Mouse (Mus musculus) myocyte (in vitro differentiated cells): Measurements from ENCODE around the gene Tfcp2l1. TPM values are rescaled to one million over a fixed set of nuclear protein-coding genes. Genes with fewer than 3 reads are reported as not detected.

Experiments used
- H3K27me3 ChIP-seq: one replicate; pipeline ENCODE4 v1.6.1; 2011; ENCODE audit not compliant: control insufficient read depth, insufficient read depth, insufficient read length
- H3K36me3 ChIP-seq: one replicate; pipeline ENCODE4 v1.6.1; 2011; ENCODE audit not compliant: control insufficient read depth, insufficient read depth
- H3K4me2 ChIP-seq: one replicate; pipeline ENCODE4 v1.6.1; 2011; ENCODE audit warnings: low read depth, control low read depth
- H3K4me3 ChIP-seq: one replicate; pipeline ENCODE4 v1.5.1; 2011; ENCODE audit warnings: mild to moderate bottlenecking, control low read depth, moderate library complexity
- H3K79me2 ChIP-seq: one replicate; pipeline ENCODE4 v1.6.1; 2011; ENCODE audit not compliant: control insufficient read depth, insufficient read depth
- H3ac ChIP-seq: one replicate; pipeline ENCODE4 v1.6.1; 2011; ENCODE audit not compliant: control insufficient read depth, insufficient read length
- CEBPB ChIP-seq: IDR thresholded peaks from 2 replicates; pipeline ENCODE4 v1.6.1; 2011; ENCODE audit warnings: mild to moderate bottlenecking, moderate library complexity; ENCODE audit not compliant: poor library complexity, insufficient read depth, severe bottlenecking
- E2F4 ChIP-seq: IDR thresholded peaks from one replicate; pipeline ENCODE4 v1.6.1; 2011; ENCODE audit warnings: mild to moderate bottlenecking, control low read depth, moderate library complexity; ENCODE audit not compliant: insufficient read depth
- MAX ChIP-seq: IDR thresholded peaks from one replicate; pipeline ENCODE4 v1.6.1; 2011; ENCODE audit warnings: low read depth, mild to moderate bottlenecking, control low read depth
- MYOD1 ChIP-seq, 3 experiments: IDR thresholded peaks; one replicate each; pipeline ENCODE4 v1.6.1; 2011; ENCODE audit warnings: control low read depth in 2 of 3, low read depth in 2 of 3, mild to moderate bottlenecking in 2 of 3, moderate library complexity in 1 of 3; ENCODE audit not compliant: insufficient read length in 2 of 3, control insufficient read depth in 1 of 3
- MYOG ChIP-seq, 3 experiments: IDR thresholded peaks; one replicate each; pipeline ENCODE4 v1.6.1; 2011; ENCODE audit warnings: control low read depth in 2 of 3, low read depth in 2 of 3, mild to moderate bottlenecking in 2 of 3; ENCODE audit not compliant: insufficient read length in 2 of 3, control insufficient read depth in 1 of 3, insufficient read depth in 1 of 3
- POLR2A ChIP-seq: IDR thresholded peaks from one replicate; pipeline ENCODE4 v1.6.1; 2011; ENCODE audit warnings: low read depth, mild to moderate bottlenecking, control low read depth, moderate library complexity; ENCODE audit not compliant: insufficient read length
- POLR2AphosphoS2 ChIP-seq: IDR thresholded peaks from one replicate; pipeline ENCODE4 v1.6.1; 2011; ENCODE audit warnings: low read depth, control low read depth; ENCODE audit not compliant: insufficient read length
- REST ChIP-seq: IDR thresholded peaks from one replicate; pipeline ENCODE4 v1.6.1; 2011; ENCODE audit warnings: mild to moderate bottlenecking, control low read depth, moderate library complexity; ENCODE audit not compliant: insufficient read depth, insufficient read length
- SRF ChIP-seq: IDR thresholded peaks from one replicate; pipeline ENCODE4 v1.6.1; 2011; ENCODE audit warnings: low read depth; ENCODE audit not compliant: control insufficient read depth, insufficient read length
- TCF12 ChIP-seq: IDR thresholded peaks from one replicate; pipeline ENCODE4 v1.6.1; 2011; ENCODE audit warnings: mild to moderate bottlenecking, control low read depth; ENCODE audit not compliant: poor library complexity, insufficient read depth, severe bottlenecking
- TCF3 ChIP-seq: IDR thresholded peaks from one replicate; pipeline ENCODE4 v1.6.1; 2011; ENCODE audit warnings: low read depth, control low read depth; ENCODE audit not compliant: insufficient read length
- USF1 ChIP-seq: IDR thresholded peaks from one replicate; pipeline ENCODE4 v1.6.1; 2011; ENCODE audit warnings: low read depth, mild to moderate bottlenecking, control low read depth, moderate library complexity
- polyA plus RNA-seq: library from polyadenylated mRNA; unstranded; fragments of >200 nt; fragmentation: generic; extraction: Trizol; gene quantifications from one replicate; pipeline ENCODE4 v1.2.1, GENCODE M21; 2012; ENCODE audit warnings: missing spikeins

Gene Tfcp2l1
- polyA plus RNA-seq, 1 experiment: 1.2 TPM

DNA sequence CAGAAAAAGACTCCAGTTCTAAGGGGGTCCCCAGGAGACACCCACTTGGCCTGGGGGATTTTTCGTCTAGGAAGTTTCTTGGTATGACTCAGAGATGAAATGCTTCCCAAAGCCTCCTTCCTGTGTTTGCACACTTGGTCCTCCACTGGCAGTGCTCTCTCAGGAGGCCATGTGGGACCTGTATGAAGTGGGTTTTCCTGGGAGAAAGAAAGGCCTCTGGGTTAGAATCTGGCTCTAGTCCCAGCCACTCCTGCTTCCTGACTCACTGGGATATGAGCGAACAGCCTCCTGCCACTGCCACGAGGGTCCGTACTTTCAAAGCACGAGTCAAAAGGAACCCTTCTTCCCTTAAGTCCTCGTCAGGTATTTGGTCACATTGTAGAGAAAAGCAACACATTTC, 70.2 kb downstream of the Tfcp2l1 start:
- Histone ChIP-seq H3K4me2 (no peak overlapping the region), H3K27me3 (no peaks in the 10 kb centered on the region)
- TF ChIP-seq E2F4 (no peak), MYOG (IDR thresholded peaks at IDR 0.05; ENCODE audit: control insufficient read depth in 1 of 3, insufficient read depth in 1 of 3, insufficient read length in 2 of 3, low read depth in 2 of 3) (no peak), REST (no peak), TCF12 (no peak), MAX (no peak)

DNA sequence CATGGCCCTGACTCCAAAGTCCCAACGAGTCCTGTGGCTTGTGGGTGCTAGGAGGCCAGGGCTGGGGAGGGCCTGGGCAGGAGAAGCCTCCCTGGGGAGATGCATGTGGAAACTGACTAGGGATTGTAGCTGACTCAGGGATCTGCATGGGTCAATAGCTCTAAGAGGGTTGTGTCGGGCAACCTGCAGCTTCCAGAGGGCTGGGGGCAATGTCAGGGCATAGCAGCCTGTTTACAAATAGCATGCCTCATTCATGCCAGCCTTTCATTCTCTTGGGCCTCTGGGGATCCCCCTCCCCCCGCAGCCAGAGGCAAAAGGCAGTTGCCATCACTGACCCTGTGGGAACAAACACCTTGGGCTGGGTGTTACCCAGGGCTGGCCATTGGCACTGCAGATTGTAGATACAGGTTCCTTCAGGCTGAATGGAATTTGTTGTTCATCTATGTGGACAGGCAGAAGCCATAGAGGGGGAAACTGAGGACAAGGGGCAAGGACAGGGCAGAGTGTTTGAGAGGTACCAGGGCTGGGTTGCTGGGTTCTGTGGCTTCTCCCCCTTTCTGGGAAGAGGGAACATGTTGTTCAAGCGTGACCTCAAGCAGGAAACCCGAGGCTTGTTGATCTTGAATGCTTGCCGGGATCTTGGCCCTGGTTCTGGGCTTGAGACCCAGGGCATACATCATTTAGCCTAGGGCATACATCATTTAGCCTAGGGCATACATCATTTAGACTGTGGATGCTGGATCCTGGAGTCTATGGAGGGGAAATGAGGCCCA, 71.6 kb downstream of the Tfcp2l1 start:
- H3K4me3 ChIP-seq: no peak overlapping the region
- H3K27me3 ChIP-seq: peaks cover 4% of the 10 kb centered on the region
- H3ac ChIP-seq: no peak overlapping the region

More for the DNA sequence above, 70.2 kb downstream of the Tfcp2l1 start:
- H3K79me2 ChIP-seq: no peaks in the 10 kb centered on the region
- no peaks in the 10 kb centered on the region for H3K36me3 ChIP-seq
- H3ac ChIP-seq: no peak overlapping the region
- H3K4me3 ChIP-seq: no peak overlapping the region

DNA sequence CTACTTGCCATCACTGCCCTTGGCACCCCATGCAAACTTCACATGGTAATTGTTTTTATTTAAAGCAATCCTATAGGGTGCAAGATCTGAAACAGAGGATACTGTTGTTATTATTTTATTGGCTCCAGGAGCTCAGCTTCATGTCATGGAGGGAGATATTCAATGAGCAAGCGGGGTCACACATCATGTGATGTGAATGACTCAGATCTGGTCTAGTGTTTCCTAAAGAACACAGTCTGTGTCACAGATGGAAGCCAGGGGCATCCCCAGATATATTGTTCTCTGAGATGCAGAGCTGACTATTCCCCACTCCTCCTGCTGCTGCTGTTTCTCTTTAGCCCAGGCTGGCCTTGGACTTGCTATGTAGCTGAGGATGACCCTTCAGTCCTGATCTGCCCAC, 72.2 kb downstream of the Tfcp2l1 start:
- no peak overlapping the region for H3ac ChIP-seq
- H3K4me2 ChIP-seq: no peak overlapping the region
- H3K79me2 ChIP-seq: no peaks in the 10 kb centered on the region
- H3K36me3 ChIP-seq: no peaks in the 10 kb centered on the region
- H3K4me3 ChIP-seq: no peak overlapping the region
- TF ChIP-seq TCF12 (no peak), MAX (no peak), USF1 (no peak), POLR2A (no peak), MYOG (IDR thresholded peaks at IDR 0.05; ENCODE audit: control insufficient read depth in 1 of 3, insufficient read depth in 1 of 3, insufficient read length in 2 of 3, low read depth in 2 of 3) (no peak), TCF3 (no peak), E2F4 (no peak), MYOD1 (IDR thresholded peaks at IDR 0.05; ENCODE audit: control insufficient read depth in 1 of 3, insufficient read length in 2 of 3, low read depth in 2 of 3) (no peak)
- peaks cover 4% of the 10 kb centered on the region for H3K27me3 ChIP-seq

More for the DNA sequence above, 71.6 kb downstream of the Tfcp2l1 start:
- Histone ChIP-seq H3K4me2 (no peak overlapping the region), H3K36me3 (no peaks in the 10 kb centered on the region), H3K79me2 (no peaks in the 10 kb centered on the region)
- TF ChIP-seq SRF: no peak
- TF ChIP-seq E2F4: no peak
- no peak for TF ChIP-seq MAX
- no peak for TF ChIP-seq TCF12
- TF ChIP-seq CEBPB: no peak
- TF ChIP-seq MYOG (IDR thresholded peaks at IDR 0.05; ENCODE audit: control insufficient read depth in 1 of 3, insufficient read depth in 1 of 3, insufficient read length in 2 of 3, low read depth in 2 of 3): no peak
- no peak for TF ChIP-seq MYOD1 (IDR thresholded peaks at IDR 0.05; ENCODE audit: control insufficient read depth in 1 of 3, insufficient read length in 2 of 3, low read depth in 2 of 3)
- no peak for TF ChIP-seq POLR2AphosphoS2
- TF ChIP-seq REST: no peak
- no peak for TF ChIP-seq USF1
- no peak for TF ChIP-seq POLR2A
- no peak for TF ChIP-seq TCF3

DNA sequence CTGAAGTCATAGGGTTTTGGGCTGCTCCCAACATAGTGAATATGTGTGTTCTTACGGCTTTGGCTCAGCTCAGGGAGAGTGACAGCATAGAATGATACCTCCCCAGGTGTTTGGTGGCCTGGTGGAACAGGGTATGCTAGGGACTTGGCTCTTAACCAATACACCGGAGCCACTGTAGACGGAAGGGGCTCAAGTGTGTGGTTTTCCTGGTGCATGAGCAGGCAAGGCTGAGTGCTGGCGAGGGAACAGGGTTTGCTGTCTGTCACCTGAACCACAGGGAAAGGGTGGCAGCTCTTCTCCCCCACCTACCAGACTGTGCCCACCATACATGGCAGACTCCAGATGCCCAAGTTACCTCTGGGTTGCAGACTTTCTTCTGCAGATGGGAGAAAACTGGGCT, 83.9 kb downstream of the Tfcp2l1 start:
- Histone ChIP-seq H3K36me3 (no peaks in the 10 kb centered on the region), H3K4me2 (no peak overlapping the region), H3K27me3 (no peaks in the 10 kb centered on the region), H3K4me3 (no peak overlapping the region), H3K79me2 (no peaks in the 10 kb centered on the region), H3ac (no peak overlapping the region)
- TF ChIP-seq CEBPB (no peak), TCF12 (no peak), POLR2AphosphoS2 (no peak), TCF3 (no peak), POLR2A (no peak), MYOG (IDR thresholded peaks at IDR 0.05; ENCODE audit: control insufficient read depth in 1 of 3, insufficient read depth in 1 of 3, insufficient read length in 2 of 3, low read depth in 2 of 3) (no peak), MYOD1 (IDR thresholded peaks at IDR 0.05; ENCODE audit: control insufficient read depth in 1 of 3, insufficient read length in 2 of 3, low read depth in 2 of 3) (no peak), SRF (no peak), MAX (no peak), REST (no peak), USF1 (no peak), E2F4 (no peak)

DNA sequence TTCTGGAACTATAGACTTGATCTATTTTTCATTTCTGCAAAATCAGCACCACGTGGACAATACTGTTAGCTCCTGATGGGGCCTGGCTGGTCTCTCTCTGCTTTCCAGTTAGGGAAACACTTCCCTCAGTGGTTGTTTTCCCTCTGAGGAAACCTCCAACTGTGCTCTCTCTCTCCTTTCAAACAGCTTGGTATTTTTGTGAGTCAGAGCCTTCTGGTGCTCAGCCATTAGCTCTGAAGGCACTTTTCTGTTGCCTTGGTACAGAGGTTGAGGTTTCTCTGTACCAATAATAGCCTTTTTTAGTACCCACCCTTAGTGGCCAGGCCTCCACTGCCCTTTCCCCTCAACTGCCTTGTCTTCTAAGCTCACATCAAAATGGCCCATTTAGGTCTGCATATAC, 88.5 kb downstream of the Tfcp2l1 start:
- TF ChIP-seq MAX (no peak), MYOG (IDR thresholded peaks at IDR 0.05; ENCODE audit: control insufficient read depth in 1 of 3, insufficient read depth in 1 of 3, insufficient read length in 2 of 3, low read depth in 2 of 3) (no peak), POLR2A (no peak), USF1 (no peak), TCF12 (no peak), SRF (no peak), CEBPB (no peak), MYOD1 (IDR thresholded peaks at IDR 0.05; ENCODE audit: control insufficient read depth in 1 of 3, insufficient read length in 2 of 3, low read depth in 2 of 3) (no peak), REST (no peak), POLR2AphosphoS2 (no peak), E2F4 (no peak), TCF3 (no peak)
- Histone ChIP-seq H3K79me2 (no peaks in the 10 kb centered on the region), H3K4me3 (no peak overlapping the region), H3K36me3 (no peaks in the 10 kb centered on the region), H3K27me3 (no peaks in the 10 kb centered on the region), H3K4me2 (no peak overlapping the region), H3ac (no peak overlapping the region)
